8 mouse cellular contexts compared by ENCODE assay signal in genomic region chr2:152080685-152081541, GRCm38 (mm10). TPM values are rescaled to one million over a fixed set of nuclear protein-coding genes. Genes with fewer than 3 reads are reported as not detected.
DNase-seq lines count a peak whose midpoint lies in the region; ATAC-seq and TF ChIP-seq lines count a peak whose summit lies in the region.

Gene Scrt2 (plus strand): TSS chr2:152081529.

- H3K9me3 ChIP-seq in ES-E14 (ENCODE audit: control insufficient read depth, insufficient read depth, low read depth, low read length): no peaks in the 10 kb centered on the region
- no peaks in the 10 kb centered on the region for H3K9me3 ChIP-seq in kidney, postnatal 0 days (replicated peaks; ENCODE audit: low read length)

- H3K9ac ChIP-seq in ES-E14 (ENCODE audit: insufficient read depth, low read depth, low read length, poor library complexity, severe bottlenecking): 0 out of 2 replicates have a peak within 1 kb of the TSS, but pooled peaks have one; percentile 16
- H3K9ac ChIP-seq in kidney, postnatal 0 days (ENCODE audit: low read depth, low read length): no peak within 1 kb of the TSS

- H3K27me3 ChIP-seq in kidney, postnatal 0 days (ENCODE audit: insufficient read depth, low read length): peaks cover 49% of the 10 kb centered on the region

- H3K36me3 ChIP-seq in ES-E14 (ENCODE audit: control insufficient read depth, insufficient read depth, low read length, poor library complexity, severe bottlenecking): no peaks in the 10 kb centered on the region
- H3K36me3 ChIP-seq in kidney, postnatal 0 days (ENCODE audit: insufficient read depth, low read length): no peaks in the 10 kb centered on the region

- H3K4me3 ChIP-seq in ES-E14 (ENCODE audit: insufficient read depth in 1 of 2, low read depth in 1 of 2, low read length in 2 of 2, poor library complexity in 1 of 2, severe bottlenecking in 1 of 2): peak within 1 kb of the TSS; percentile 67 to 81
- H3K4me3 ChIP-seq in kidney, postnatal 0 days (replicated peaks; ENCODE audit: low read depth, low read length): peak within 1 kb of the TSS; percentile 21

- DNase-seq in frontal cortex, adult 2 months (ENCODE audit: extremely low spot score in 1 of 2, low spot score in 1 of 2): no peak
- DNase-seq in ES-E14 (ENCODE audit: low read depth, low spot score): no peak
- DNase-seq in kidney, postnatal 0 days (ENCODE audit: low spot score): peak; percentile 32
- no peak for DNase-seq in ovary, postnatal 10 days (ENCODE audit: low spot score)
- DNase-seq in frontal cortex, postnatal 10 days (ENCODE audit: low spot score in 2 of 2): no peak

- peaks cover 2 to 5% of the 10 kb centered on the region in 2 experiments; a peak in 2 of 4 replicates for H3K4me1 ChIP-seq in ES-E14 (ENCODE audit: control insufficient read depth in 2 of 2, insufficient read depth in 2 of 2, low read length in 2 of 2, poor library complexity in 1 of 2)
- H3K4me1 ChIP-seq in kidney, postnatal 0 days (replicated peaks; ENCODE audit: insufficient read depth, low read length): peaks cover 3% of the 10 kb centered on the region; the same call in 1 of the 2 replicates

- in situ Hi-C loops in ES-E14 (cut with MboI; ENCODE audit: low sequenced_read_pairs in 2 of 2, unreplicated experiment in 2 of 2): no loop called here

- WGBS in kidney, postnatal 0 days: under 1% methylated on average over 24 of the region's 24 CpGs

- no peak for TF ChIP-seq CTCF in kidney, postnatal 0 days (IDR thresholded peaks at IDR 0.05; ENCODE audit: low read depth)

- H3K27ac ChIP-seq in ES-E14 (ENCODE audit: insufficient read depth, low read depth, low read length, poor library complexity, severe bottlenecking): no peak within 1 kb of the TSS
- H3K27ac ChIP-seq in kidney, postnatal 0 days: no peak within 1 kb of the TSS

- H3K4me2 ChIP-seq in kidney, postnatal 0 days (ENCODE audit: low read length): peak within 1 kb of the TSS; percentile 56

- ATAC-seq in frontal cortex, adult (ENCODE audit: low TSS enrichment): no peak
- ATAC-seq in granulocyte monocyte progenitor cell, adult 5-6 weeks (replicated peaks; ENCODE audit: poor library complexity, severe bottlenecking): peak; percentile 75
- ATAC-seq in kidney, postnatal 0 days (replicated peaks; ENCODE audit: low FRiP score, low read depth): no peak
- peak; percentile 64 for ATAC-seq in megakaryocyte progenitor cell, adult 5-6 weeks (replicated peaks; ENCODE audit: poor library complexity)

TF ChIP-seq in ES-E14, 5 proteins besides CTCF, POLR2A, EP300 and RAD21:
- TF ChIP-seq CHD2 (IDR thresholded peaks at IDR 0.05; ENCODE audit: low read depth, low read length) (no peak), HCFC1 (IDR thresholded peaks at IDR 0.05; ENCODE audit: borderline replicate concordance, insufficient read depth, low read length) (no peak), MAFK (IDR thresholded peaks at IDR 0.05; ENCODE audit: insufficient read depth, low read depth, low read length) (no peak), ZC3H11A (IDR thresholded peaks at IDR 0.05; ENCODE audit: borderline replicate concordance, low read depth, low read length) (no peak), ZNF384 (IDR thresholded peaks at IDR 0.05; ENCODE audit: low read depth, low read length) (no peak)

RNA-seq across cellular contexts. Expression of gene Scrt2, which starts in this region (rescaled TPM):
- 15.5 and 19.7 TPM in 2 replicates for polyA plus RNA-seq in frontal cortex, adult 2 months (2012; rRNA removed)
- 0.04 and 0.37 TPM in 2 replicates for total RNA-seq in ES-E14 (2012; rRNA removed)
- total RNA-seq in granulocyte monocyte progenitor cell, adult 5-6 weeks (2014; fragmentation: Nextera tagmentation): not detected in 2 replicates
- not detected in 2 replicates for total RNA-seq in granulocyte monocyte progenitor cell, adult 5-6 weeks (2017)
- polyA plus RNA-seq in kidney, postnatal 0 days (2015; fragmentation: Nextera tagmentation; extraction: Ambion mirVana): not detected in 2 replicates
- not detected in 2 replicates for total RNA-seq in megakaryocyte progenitor cell, adult 5-6 weeks (2015)
- total RNA-seq in megakaryocyte progenitor cell, adult 5-6 weeks (2017): not detected in 2 replicates

Comparison
In these comparisons a context has a peak if more than half of its experiments do, and no peak if none do; other contexts are left out.
1. RNA of gene Scrt2 (polyA plus RNA-seq): 15.5 to 19.7 TPM in frontal cortex, adult 2 months; not detected in kidney, postnatal 0 days; every median in the first group is over 10 times any median in the second.
2. Peak in ATAC-seq in granulocyte monocyte progenitor cell, adult 5-6 weeks; RNA of the gene not detected or under 1 TPM.
3. Peak in DNase-seq, H3K4me3 ChIP-seq and H3K4me2 ChIP-seq in kidney, postnatal 0 days; RNA of the gene not detected or under 1 TPM.
4. Peak in ATAC-seq in megakaryocyte progenitor cell, adult 5-6 weeks; RNA of the gene not detected or under 1 TPM.